Mouse (Mus musculus): ENCODE results near the gene Btf3l4.

The Btf3l4 gene

GRCm38 (mm10) chr4:108825677-108826076, 7.7 kb downstream of the Btf3l4 start:
- DNase-seq (ENCODE audit: extremely low spot score, low spot score) = no peak

DNA sequence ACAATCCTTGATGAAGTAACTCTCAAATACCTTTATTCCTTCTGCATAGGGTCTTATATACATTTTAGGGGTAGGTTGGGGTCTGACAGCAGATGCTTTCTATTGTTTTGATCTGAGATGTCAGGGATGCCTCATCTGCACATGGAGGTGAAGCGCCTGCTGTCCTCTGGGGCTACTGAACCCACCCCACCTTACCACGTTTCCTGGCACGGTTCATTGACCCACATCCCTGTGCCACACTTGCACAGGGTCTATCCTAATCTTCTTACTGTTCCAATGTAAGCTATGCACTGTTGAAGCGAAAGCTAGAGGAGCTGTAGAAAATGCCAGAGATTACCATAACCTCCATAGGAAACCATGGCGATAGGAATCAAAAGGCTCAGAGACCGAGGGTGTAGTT, 21.9 kb downstream of the Btf3l4 start:
- DNase-seq (ENCODE audit: extremely low spot score, low spot score) = no peak

DNA sequence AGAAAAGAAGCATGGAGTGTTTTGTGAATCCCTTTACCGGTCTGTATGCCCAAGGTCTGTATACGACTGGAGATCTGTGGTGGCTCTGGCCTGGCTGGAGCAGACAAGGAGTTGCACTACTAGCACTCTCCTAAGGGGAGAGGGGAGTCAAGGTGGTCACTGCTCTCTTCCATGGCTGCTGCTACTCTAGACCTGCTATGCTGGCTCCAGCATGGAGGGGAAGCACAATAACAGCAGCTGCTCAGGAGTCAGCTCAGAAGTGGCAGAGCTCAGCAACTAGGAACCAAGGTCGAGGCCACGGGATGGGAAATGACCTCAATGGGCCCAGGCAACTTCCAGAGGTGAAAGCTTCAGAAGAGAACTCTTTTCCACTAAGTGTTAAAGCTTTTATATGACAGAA, 22.3 kb downstream of the Btf3l4 start:
- no peak for DNase-seq (ENCODE audit: extremely low spot score, low spot score)

DNA sequence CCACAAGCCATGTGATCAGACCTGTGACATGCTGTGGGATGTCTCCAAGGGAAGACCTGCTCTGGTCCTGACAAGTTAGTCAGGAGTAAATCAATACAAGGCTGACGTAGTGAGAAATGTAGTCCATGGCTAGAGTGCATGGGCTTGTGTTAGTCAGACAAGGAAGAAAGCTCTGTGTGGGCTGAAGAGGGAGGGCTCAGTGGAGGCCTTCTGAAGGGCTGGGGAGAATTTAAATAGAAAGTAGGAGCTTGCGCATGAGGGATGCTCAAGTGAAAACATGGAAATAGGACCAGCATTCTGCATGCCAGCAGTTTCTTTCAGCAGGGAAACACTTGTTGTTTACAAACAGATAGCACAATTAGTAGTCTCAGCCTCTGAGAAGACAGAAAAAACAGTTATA, 29.9 kb downstream of the Btf3l4 start:
- DNase-seq (ENCODE audit: extremely low spot score, low spot score) = no peak

- peak; percentile 47 for DNase-seq (ENCODE audit: extremely low spot score, low spot score)
Observed at GRCm38 (mm10) chr4:108798083-108798830, 35.2 kb downstream of the Btf3l4 start.

GRCm38 (mm10) chr4:108796701-108797100, 36.7 kb downstream of the Btf3l4 start:
- DNase-seq (ENCODE audit: extremely low spot score, low spot score) = no peak

GRCm38 (mm10) chr4:108793941-108794340, 39.5 kb downstream of the Btf3l4 start:
- no peak for DNase-seq (ENCODE audit: extremely low spot score, low spot score)

GRCm38 (mm10) chr4:108790507-108790906, 42.9 kb downstream of the Btf3l4 start:
- DNase-seq (ENCODE audit: extremely low spot score, low spot score) = no peak

DNA sequence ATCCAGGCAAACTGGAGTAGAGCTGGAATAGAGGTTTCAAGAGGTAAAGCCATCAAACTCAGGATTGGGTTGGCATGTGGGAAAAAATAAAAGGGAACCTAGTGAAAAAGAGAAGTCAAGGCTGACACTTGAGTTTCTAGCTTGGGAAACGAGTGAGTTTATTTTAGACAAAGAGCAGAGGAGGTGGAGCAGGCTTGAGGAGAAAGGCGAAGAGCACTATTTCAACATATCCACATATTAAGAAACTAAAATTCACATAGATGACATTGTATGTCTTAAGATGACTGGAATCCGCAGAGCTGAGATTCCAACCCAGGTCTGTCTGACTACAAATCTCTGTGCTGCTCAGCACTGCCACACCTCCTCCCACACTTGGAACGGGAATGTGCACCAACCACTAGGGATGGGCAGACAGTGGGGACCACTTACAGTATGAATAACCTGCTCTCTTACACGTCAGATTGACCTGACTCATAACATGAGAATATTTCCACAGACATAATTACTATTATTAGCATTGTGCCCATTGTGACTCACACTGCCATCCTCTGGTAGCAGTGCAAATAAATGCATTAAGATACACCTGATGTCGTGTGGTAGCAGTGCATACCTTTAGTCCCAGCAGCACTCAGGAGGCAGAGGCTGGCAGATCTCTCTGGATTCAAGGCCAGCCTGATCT, 44.0 kb downstream of the Btf3l4 start:
- DNase-seq (ENCODE audit: extremely low spot score, low spot score) = no peak

GRCm38 (mm10) chr4:108782421-108783085, 50.9 kb downstream of the Btf3l4 start:
- no peak for DNase-seq (ENCODE audit: extremely low spot score, low spot score)

DNA sequence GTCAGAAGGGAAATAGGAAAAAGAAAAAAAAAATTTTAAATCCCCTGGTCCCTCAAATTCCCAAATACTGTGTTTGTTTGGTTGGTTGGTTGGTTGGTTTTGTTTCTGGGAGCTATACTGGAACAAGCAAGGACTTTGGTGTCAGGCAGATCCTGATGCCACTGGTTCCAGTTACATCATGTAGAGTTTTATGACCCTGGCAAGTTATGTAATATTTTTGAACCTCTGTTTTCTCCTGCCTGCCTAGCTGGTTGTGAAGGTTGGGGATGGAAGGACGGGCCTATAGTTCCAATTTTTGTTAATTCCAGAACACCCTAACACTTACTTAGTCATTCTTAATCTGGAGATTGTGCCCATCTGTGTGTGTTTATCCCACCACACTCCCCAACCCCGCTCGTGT, 51.8 kb downstream of the Btf3l4 start:
- no peak for DNase-seq (ENCODE audit: extremely low spot score, low spot score)

DNA sequence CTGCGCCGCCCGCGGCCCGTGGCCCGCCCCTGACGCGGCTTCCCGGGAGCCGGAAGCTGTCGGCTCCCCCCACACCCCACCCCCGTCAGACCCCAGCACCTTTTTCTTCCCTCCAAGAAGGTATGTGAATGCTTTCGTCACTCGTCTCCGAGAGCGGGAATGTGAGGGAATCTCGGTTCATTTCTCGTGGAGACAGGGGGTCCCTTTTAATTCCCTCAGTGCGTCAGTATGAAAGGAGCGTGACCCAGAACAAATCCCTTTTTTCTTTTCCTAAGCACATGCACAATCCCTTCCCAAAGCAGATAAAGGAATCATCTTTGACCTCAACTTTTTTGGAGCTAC, 52.6 kb downstream of the Btf3l4 start:
- no peak for DNase-seq (ENCODE audit: extremely low spot score, low spot score)

DNA sequence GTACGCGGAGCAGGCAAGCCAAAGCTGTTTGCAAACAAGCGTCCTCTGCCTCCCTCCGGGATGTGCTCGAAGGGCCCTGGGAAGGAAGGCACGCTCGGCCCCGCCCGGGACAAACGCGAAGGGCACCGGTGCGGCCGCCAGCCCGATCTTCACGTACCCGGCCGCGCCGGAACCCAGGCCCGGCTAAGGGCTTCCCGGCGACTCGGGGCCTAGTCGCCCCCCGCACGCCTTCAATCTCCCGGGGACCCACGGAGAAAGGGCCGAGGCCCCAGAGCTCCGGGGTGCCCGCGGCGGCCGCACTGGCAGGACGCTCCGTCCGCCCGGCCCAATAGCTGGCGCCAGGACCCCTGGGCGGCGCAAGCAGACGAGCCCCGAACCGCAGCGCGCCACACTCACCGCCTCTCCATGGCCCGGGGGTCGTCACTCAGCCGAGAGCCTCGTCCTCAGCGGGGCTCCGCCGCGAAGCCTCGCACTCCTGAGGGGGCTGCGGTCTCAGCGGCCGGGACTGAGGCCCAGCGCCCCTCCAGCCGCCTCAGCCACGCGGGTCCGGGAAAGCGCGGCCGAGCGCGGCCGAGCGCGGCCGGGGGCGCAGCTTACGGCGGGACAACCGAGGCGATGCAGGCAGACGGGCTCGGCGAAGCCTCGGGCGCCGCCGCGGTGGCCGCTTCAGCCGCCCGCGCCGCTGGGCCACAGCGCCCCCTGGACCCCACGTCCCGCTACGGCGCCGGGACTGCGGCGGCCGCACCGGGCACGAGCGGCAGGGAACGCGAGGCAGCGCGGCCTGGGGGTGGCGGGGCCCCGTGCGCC, 53.2 kb downstream of the Btf3l4 start, which contains the start of gene Zfyve9:
Zfyve9 (minus strand) TSS at position 742 of the 807 bp plus-strand sequence.
- DNase-seq (ENCODE audit: extremely low spot score, low spot score) = peak; percentile 86

GRCm38 (mm10) chr4:108779763-108780056, 53.7 kb downstream of the Btf3l4 start:
- no peak for DNase-seq (ENCODE audit: extremely low spot score, low spot score)

GRCm38 (mm10) chr4:108768527-108768926, 64.9 kb downstream of the Btf3l4 start:
- no peak for DNase-seq (ENCODE audit: extremely low spot score, low spot score)

All from neural tube, embryonic 10.5 days (tissue).